ENCODE assay signal across 18 mouse cellular contexts in genomic region chr2:83332056-83332769, GRCm38 (mm10).
A peak's percentile ranks its signal among the peaks of the same experiment; 100 is the strongest.
DNase-seq lines count a peak whose midpoint lies in the region; ATAC-seq and TF ChIP-seq lines count a peak whose summit lies in the region.
"Had no signal": no experiment of that assay in that cellular context is flagged by ENCODE, and none has a peak within 500 bp of the region (broad histone marks: within the 10 kb centered on the region; RNA-seq: fewer than 3 reads in every experiment).

No protein-coding gene starts in this region.

- H3K27ac ChIP-seq in lung, embryonic 14.5 days (ENCODE audit: low read depth), result no peak overlapping the region
- H3K27ac ChIP-seq in embryonic facial prominence, embryonic 14.5 days (replicated peaks; ENCODE audit: low read depth, low read length), result no peak overlapping the region
- no peak overlapping the region for H3K27ac ChIP-seq in liver, postnatal 0 days (ENCODE audit: low read depth)
- no peak overlapping the region for H3K27ac ChIP-seq in heart, embryonic 10.5 days
- H3K27ac ChIP-seq: embryonic facial prominence, embryonic 15.5 days; heart, adult 2 months; hindbrain, embryonic 10.5 days; lung, embryonic 15.5 days; midbrain, embryonic 10.5 days; neural tube, embryonic 13.5 days had no signal

- no peak for TF ChIP-seq POLR2A in brain, embryonic 14.5 days (IDR thresholded peaks at IDR 0.05; ENCODE audit: borderline replicate concordance, extremely low read depth, insufficient read depth, insufficient read length, poor library complexity, severe bottlenecking)

- no peak overlapping the region for H3K4me2 ChIP-seq in lung, embryonic 14.5 days
- H3K4me2 ChIP-seq in embryonic facial prominence, embryonic 14.5 days (ENCODE audit: low read depth, low read length), result no peak overlapping the region
- no peak overlapping the region for H3K4me2 ChIP-seq in liver, postnatal 0 days (ENCODE audit: low read depth, low read length)
- H3K4me2 ChIP-seq: embryonic facial prominence, embryonic 15.5 days; lung, embryonic 15.5 days; neural tube, embryonic 13.5 days had no signal

- no peak for TF ChIP-seq CTCF in lung, embryonic 14.5 days (IDR thresholded peaks at IDR 0.05; ENCODE audit: low read depth)
- TF ChIP-seq CTCF in brain, embryonic 14.5 days (IDR thresholded peaks at IDR 0.05; ENCODE audit: borderline replicate concordance, extremely low read depth, insufficient read depth, insufficient read length), result no peak
- no peak for TF ChIP-seq CTCF in liver, postnatal 0 days (IDR thresholded peaks at IDR 0.05; ENCODE audit: low read depth)

- H3K9me3 ChIP-seq in lung, embryonic 14.5 days (ENCODE audit: low read depth, low read length), result no peaks in the 10 kb centered on the region
- H3K9me3 ChIP-seq in embryonic facial prominence, embryonic 14.5 days (ENCODE audit: control insufficient read depth, low read length), result no peaks in the 10 kb centered on the region
- H3K9me3 ChIP-seq in liver, postnatal 0 days (ENCODE audit: low read length), result no peaks in the 10 kb centered on the region
- no peaks in the 10 kb centered on the region for H3K9me3 ChIP-seq in heart, embryonic 10.5 days
- H3K9me3 ChIP-seq: embryonic facial prominence, embryonic 15.5 days; G1E; hindbrain, embryonic 10.5 days; lung, embryonic 15.5 days; midbrain, embryonic 10.5 days; neural tube, embryonic 13.5 days had no signal

- H3K36me3 ChIP-seq in lung, embryonic 14.5 days (ENCODE audit: insufficient read depth), result no peaks in the 10 kb centered on the region
- no peaks in the 10 kb centered on the region for H3K36me3 ChIP-seq in embryonic facial prominence, embryonic 14.5 days (ENCODE audit: control insufficient read depth, insufficient read depth, low read length)
- H3K36me3 ChIP-seq in liver, postnatal 0 days (replicated peaks; ENCODE audit: insufficient read depth, low read length), result no peaks in the 10 kb centered on the region
- H3K36me3 ChIP-seq in heart, embryonic 10.5 days, result no peaks in the 10 kb centered on the region
- H3K36me3 ChIP-seq: embryonic facial prominence, embryonic 15.5 days; G1E; hindbrain, embryonic 10.5 days; lung, embryonic 15.5 days; midbrain, embryonic 10.5 days; neural tube, embryonic 13.5 days had no signal

- ATAC-seq in lung, embryonic 14.5 days (ENCODE audit: insufficient read depth), result peak; percentile 49; the same call in 1 of the 2 replicates
- no peak for ATAC-seq in embryonic facial prominence, embryonic 14.5 days (ENCODE audit: low read depth)
- no peak for ATAC-seq in liver, postnatal 0 days

- H3K27me3 ChIP-seq in lung, embryonic 14.5 days (ENCODE audit: insufficient read depth, low read length), result no peaks in the 10 kb centered on the region
- H3K27me3 ChIP-seq in embryonic facial prominence, embryonic 14.5 days (replicated peaks; ENCODE audit: control insufficient read depth, insufficient read depth, low read length), result no peaks in the 10 kb centered on the region
- H3K27me3 ChIP-seq in liver, postnatal 0 days (ENCODE audit: insufficient read depth, low read length), result no peaks in the 10 kb centered on the region
- H3K27me3 ChIP-seq in heart, embryonic 10.5 days (ENCODE audit: insufficient read depth, poor library complexity, severe bottlenecking), result no peaks in the 10 kb centered on the region
- H3K27me3 ChIP-seq: embryonic facial prominence, embryonic 15.5 days; lung, embryonic 15.5 days; neural tube, embryonic 13.5 days had no signal

- peak; percentile 37 for DNase-seq in lung, embryonic 14.5 days
- no peak for DNase-seq in lung, postnatal 25 days (ENCODE audit: low spot score)
- peak; percentile 39 for DNase-seq in brain, embryonic 14.5 days (ENCODE audit: low read depth)
- DNase-seq in embryonic facial prominence, embryonic 14.5 days (ENCODE audit: low spot score), result peak; percentile 53
- DNase-seq in liver, postnatal 0 days, result no peak
- no peak for DNase-seq in frontal cortex, postnatal 36 days (ENCODE audit: low spot score in 2 of 2)
- no peak for DNase-seq in heart, embryonic 10.5 days (ENCODE audit: low spot score)
- DNase-seq: cerebellum, adult 11 months; cerebellum, postnatal 25 days; gastrocnemius, postnatal 14 days; heart, adult 2 months; left cerebral cortex, postnatal 4 days had no signal

- no peak for TF ChIP-seq EP300 in liver, postnatal 0 days (IDR thresholded peaks at IDR 0.05; ENCODE audit: low read depth)

- no peak overlapping the region for H3K9ac ChIP-seq in lung, embryonic 14.5 days
- H3K9ac ChIP-seq in embryonic facial prominence, embryonic 14.5 days (ENCODE audit: low read depth, low read length), result no peak overlapping the region
- no peak overlapping the region for H3K9ac ChIP-seq in liver, postnatal 0 days (replicated peaks)
- H3K9ac ChIP-seq: embryonic facial prominence, embryonic 15.5 days; lung, embryonic 15.5 days; neural tube, embryonic 13.5 days had no signal

- H3K4me1 ChIP-seq in lung, embryonic 14.5 days (ENCODE audit: insufficient read depth), result no peaks in the 10 kb centered on the region
- H3K4me1 ChIP-seq in embryonic facial prominence, embryonic 14.5 days (ENCODE audit: control insufficient read depth, insufficient read depth, low read length), result no peaks in the 10 kb centered on the region
- no peaks in the 10 kb centered on the region for H3K4me1 ChIP-seq in liver, postnatal 0 days (ENCODE audit: insufficient read depth)
- no peaks in the 10 kb centered on the region for H3K4me1 ChIP-seq in heart, embryonic 10.5 days
- H3K4me1 ChIP-seq: embryonic facial prominence, embryonic 15.5 days; hindbrain, embryonic 10.5 days; lung, embryonic 15.5 days; midbrain, embryonic 10.5 days; neural tube, embryonic 13.5 days had no signal

- 38% methylated on average over 5 of the region's 5 CpGs for WGBS in lung, embryonic 14.5 days
- 45% methylated on average over 5 of the region's 5 CpGs for WGBS in embryonic facial prominence, embryonic 14.5 days
- WGBS in liver, postnatal 0 days (ENCODE audit: insufficient replicate concordance), result 41% methylated on average over 5 of the region's 5 CpGs
- WGBS in heart, embryonic 10.5 days, result 62% methylated on average over 5 of the region's 5 CpGs

- H3K4me3 ChIP-seq in lung, embryonic 14.5 days (ENCODE audit: low read depth, low read length), result no peak overlapping the region
- no peak overlapping the region for H3K4me3 ChIP-seq in embryonic facial prominence, embryonic 14.5 days (ENCODE audit: low read depth, low read length)
- H3K4me3 ChIP-seq in liver, postnatal 0 days (ENCODE audit: low read depth, low read length), result no peak overlapping the region
- H3K4me3 ChIP-seq in heart, embryonic 10.5 days, result no peak overlapping the region
- H3K4me3 ChIP-seq: embryonic facial prominence, embryonic 15.5 days; heart, adult 2 months; hindbrain, embryonic 10.5 days; lung, embryonic 15.5 days; midbrain, embryonic 10.5 days; neural tube, embryonic 13.5 days had no signal

Comparison
In these comparisons a context has a peak if more than half of its experiments do, and no peak if none do; other contexts are left out.
1. DNase-seq: peak in lung, embryonic 14.5 days (single experiment), brain, embryonic 14.5 days (single experiment) and embryonic facial prominence, embryonic 14.5 days (single experiment); none in lung, postnatal 25 days (single experiment), liver, postnatal 0 days (single experiment), frontal cortex, postnatal 36 days (0 of 2) and heart, embryonic 10.5 days (single experiment).